Mouse (Mus musculus): Measurements from ENCODE around the gene Sfxn2.

GRCm38 (mm10) chr19:46640780-46641179 is 67.6 kb downstream of the Sfxn2 start:
- TF ChIP-seq CTCF (IDR thresholded peaks at IDR 0.05; ENCODE audit: borderline replicate concordance, control insufficient read depth, extremely low read depth, insufficient read depth, low read length, poor library complexity) (no peak), POLR2A (IDR thresholded peaks at IDR 0.05; ENCODE audit: control insufficient read depth, extremely low read depth, insufficient read depth, low read length, poor library complexity) (no peak)

Measured in thymus, adult 2 months (tissue).